In genomic region chr8:108819826-108820225, GRCm38 (mm10) we compare ENCODE assay signal across 10 mouse cellular contexts.
A peak's percentile ranks its signal among the peaks of the same experiment; 100 is the strongest.
DNase-seq lines count a peak whose midpoint lies in the region; ATAC-seq and TF ChIP-seq lines count a peak whose summit lies in the region.
"Had no signal": no experiment of that assay in that cellular context is flagged by ENCODE, and none has a peak within 500 bp of the region (broad histone marks: within the 10 kb centered on the region; RNA-seq: fewer than 3 reads in every experiment).

No protein-coding gene starts in this region.

- intact Hi-C loops in gastrocnemius, postnatal 14 days (cut with DNase I; ENCODE audit: low total_unique reads): no loop called here
- intact Hi-C loops in gastrocnemius, adult 2 months (cut with DNase I): no loop called here

- no peak overlapping the region for H3K27ac ChIP-seq in heart, embryonic 16.5 days (ENCODE audit: low read length)
- H3K27ac ChIP-seq in intestine, embryonic 15.5 days: no peak overlapping the region
- no peak overlapping the region for H3K27ac ChIP-seq in midbrain, embryonic 11.5 days (ENCODE audit: low read depth, low read length)
- no peak overlapping the region for H3K27ac ChIP-seq in gastrocnemius, adult 2 months

- ATAC-seq in heart, embryonic 16.5 days (replicated peaks; ENCODE audit: extremely low read depth, insufficient read depth, low FRiP score): 0 out of 2 replicates have a peak, but pooled peaks have one; percentile 26
- peak; percentile 71 for ATAC-seq in intestine, embryonic 15.5 days
- ATAC-seq in midbrain, embryonic 11.5 days (ENCODE audit: low FRiP score): 0 out of 2 replicates have a peak, but pooled peaks have one; percentile 31
- ATAC-seq: Patski had no signal

- DNase-seq in heart, postnatal 4 days: no peak
- peak; percentile 69 for DNase-seq in ZHBTc4 (ENCODE audit: low read depth, low spot score)
- DNase-seq in midbrain, embryonic 11.5 days (ENCODE audit: low spot score, missing footprints): no peak
- DNase-seq in layer of hippocampus, postnatal 10 days (ENCODE audit: low spot score in 2 of 2): no peak
- no peak for DNase-seq in gastrocnemius, postnatal 14 days
- DNase-seq in gastrocnemius, adult 2 months: no peak
- DNase-seq: heart, postnatal 14 days had no signal

- no peak overlapping the region; the same call in 1 of the 2 replicates for H3K4me3 ChIP-seq in heart, embryonic 16.5 days (ENCODE audit: low read length)
- no peak overlapping the region for H3K4me3 ChIP-seq in intestine, embryonic 15.5 days (replicated peaks)
- H3K4me3 ChIP-seq in midbrain, embryonic 11.5 days (ENCODE audit: low read depth, low read length): no peak overlapping the region
- no peak overlapping the region; the same call in 1 of the 2 replicates for H3K4me3 ChIP-seq in gastrocnemius, adult 2 months

- no peaks in the 10 kb centered on the region for H3K9me3 ChIP-seq in heart, embryonic 16.5 days (replicated peaks; ENCODE audit: control insufficient read depth, low read length)
- no peaks in the 10 kb centered on the region for H3K9me3 ChIP-seq in intestine, embryonic 15.5 days
- no peaks in the 10 kb centered on the region for H3K9me3 ChIP-seq in midbrain, embryonic 11.5 days (ENCODE audit: control insufficient read depth, low read length)

- no peak overlapping the region for H3K9ac ChIP-seq in heart, embryonic 16.5 days (ENCODE audit: low read length)
- H3K9ac ChIP-seq in intestine, embryonic 15.5 days: no peak overlapping the region
- peak overlapping the region; percentile 20; the same call in 1 of the 2 replicates for H3K9ac ChIP-seq in midbrain, embryonic 11.5 days (ENCODE audit: low read length)

- H3K4me2 ChIP-seq in heart, embryonic 16.5 days (ENCODE audit: low read depth, low read length): peak overlapping the region; percentile 65
- H3K4me2 ChIP-seq in intestine, embryonic 15.5 days (replicated peaks): peak overlapping the region; percentile 35
- H3K4me2 ChIP-seq in midbrain, embryonic 11.5 days: peak overlapping the region; percentile 27; the same call in 1 of the 2 replicates

- no peak for TF ChIP-seq CTCF in gastrocnemius, adult 2 months (IDR thresholded peaks at IDR 0.05)

- no peaks in the 10 kb centered on the region for H3K36me3 ChIP-seq in heart, embryonic 16.5 days (ENCODE audit: control insufficient read depth, insufficient read depth)
- H3K36me3 ChIP-seq in intestine, embryonic 15.5 days: no peaks in the 10 kb centered on the region
- no peaks in the 10 kb centered on the region for H3K36me3 ChIP-seq in midbrain, embryonic 11.5 days (ENCODE audit: control insufficient read depth, insufficient read depth, low read length)

- H3K27me3 ChIP-seq in heart, embryonic 16.5 days (ENCODE audit: control insufficient read depth, insufficient read depth, low read length): no peaks in the 10 kb centered on the region
- H3K27me3 ChIP-seq in intestine, embryonic 15.5 days (replicated peaks): no peaks in the 10 kb centered on the region
- H3K27me3 ChIP-seq in midbrain, embryonic 11.5 days (ENCODE audit: control insufficient read depth, insufficient read depth, low read length): no peaks in the 10 kb centered on the region
- H3K27me3 ChIP-seq: Patski had no signal

- WGBS in heart, embryonic 16.5 days: 11% methylated on average over 3 of the region's 3 CpGs
- 11% methylated on average over 3 of the region's 3 CpGs for WGBS in intestine, embryonic 15.5 days
- 3% methylated on average over 3 of the region's 3 CpGs for WGBS in midbrain, embryonic 11.5 days

- H3K4me1 ChIP-seq in heart, embryonic 16.5 days (ENCODE audit: control insufficient read depth, insufficient read depth, low read length): peaks cover 17% of the 10 kb centered on the region
- H3K4me1 ChIP-seq in intestine, embryonic 15.5 days (replicated peaks): peaks cover 49% of the 10 kb centered on the region
- peaks cover 20% of the 10 kb centered on the region for H3K4me1 ChIP-seq in midbrain, embryonic 11.5 days (ENCODE audit: control insufficient read depth, insufficient read depth, low read length)
